Mouse (Mus musculus) olfactory bulb, adult 2 months (tissue): ENCODE data around the gene 2310033P09Rik. TPM values are rescaled to one million over a fixed set of nuclear protein-coding genes. Genes with fewer than 3 reads are reported as not detected.

Source experiments
- H3K27ac ChIP-seq: fragments of 200-500 bp; 2 replicates; pipeline ENCODE4 v1.5.1; 2012; ENCODE audit warnings: low read depth, low read length; ENCODE audit not compliant: insufficient read depth
- H3K4me1 ChIP-seq: fragments of 200-500 bp; 2 replicates; pipeline ENCODE4 v1.6.1; 2012; ENCODE audit warnings: low read length; ENCODE audit not compliant: control insufficient read depth, insufficient read depth
- H3K4me3 ChIP-seq: fragments of 200-500 bp; 2 replicates; pipeline ENCODE4 v1.5.1; 2012; ENCODE audit warnings: mild to moderate bottlenecking, low read depth, low read length, moderate library complexity; ENCODE audit not compliant: insufficient read depth
- CTCF ChIP-seq: fragments of 200-500 bp; IDR thresholded peaks from 2 replicates; pipeline ENCODE4 v1.5.1; 2012; ENCODE audit warnings: low read depth, mild to moderate bottlenecking, low read length, moderate library complexity; ENCODE audit not compliant: insufficient read depth
- POLR2A ChIP-seq: fragments of 200-500 bp; IDR thresholded peaks from 2 replicates; pipeline ENCODE4 v1.6.1; 2012; ENCODE audit warnings: mild to moderate bottlenecking, low read depth, low read length, moderate library complexity; ENCODE audit not compliant: insufficient read depth
- WGBS: fragments of 180-500 bp; shearing (Covaris S2); methylation state at CpG from one replicate; pipeline ENCODE4 v1.1.7; 2018; 5-methylcytosine and 5-hydroxymethylcytosine counted together
- polyA plus RNA-seq: library from polyadenylated mRNA; stranded (reverse); fragments of >200 nt; gene quantifications from 2 replicates; pipeline ENCODE4 v1.2.4, GENCODE M21; 2012; ENCODE audit warnings: low replicate concordance; ENCODE audit not compliant: missing spikeins, insufficient read depth, insufficient read length

The 2310033P09Rik gene
- polyA plus RNA-seq, 1 experiment: not detected

DNA sequence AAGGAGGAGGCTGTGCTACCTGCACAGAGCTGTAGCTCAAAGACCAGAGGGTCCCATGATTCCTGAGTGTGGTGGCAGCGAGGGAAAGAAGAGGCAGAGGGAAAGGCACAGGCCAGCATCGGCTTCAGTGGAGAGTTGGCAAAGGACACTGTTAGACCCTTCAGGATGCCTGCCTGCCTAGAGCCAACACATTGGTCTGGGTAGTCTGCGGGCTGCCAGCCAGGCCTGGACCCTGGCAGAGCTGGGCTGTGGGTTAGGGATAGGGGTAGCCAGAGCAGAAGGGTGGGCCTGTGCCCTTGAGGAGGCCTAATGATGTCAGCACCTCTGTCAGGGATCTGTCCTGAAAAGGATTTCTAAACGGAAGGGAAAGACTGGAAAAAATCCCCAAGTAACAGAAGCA lies 31.7 kb downstream of the 2310033P09Rik start:
- Histone ChIP-seq H3K4me1 (peaks cover 8% of the 10 kb centered on the region), H3K27ac (no peak overlapping the region), H3K4me3 (no peak overlapping the region)
- 77% methylated on average over 4 of the region's 4 CpGs for WGBS
- TF ChIP-seq POLR2A: no peak
- no peak for TF ChIP-seq CTCF

DNA sequence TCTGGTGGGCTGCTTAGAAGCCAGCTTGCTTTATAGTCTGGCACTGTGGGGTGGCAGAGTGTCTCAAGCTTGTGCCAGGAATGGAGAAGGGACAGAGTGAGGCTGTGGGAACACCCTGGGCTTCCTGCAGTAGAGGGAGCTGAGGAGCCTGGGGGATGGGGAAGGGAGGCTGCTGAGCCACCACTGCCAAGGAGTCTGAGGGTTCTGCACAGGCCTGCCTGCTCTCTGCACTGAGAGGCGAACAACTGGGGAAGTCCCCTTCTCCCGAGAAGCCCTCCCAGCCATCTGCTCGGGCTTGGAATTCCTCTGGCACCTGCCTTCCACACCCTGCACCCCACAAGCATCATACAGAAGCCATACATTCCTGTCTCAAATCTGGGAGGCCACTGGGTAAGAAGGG lies 33.7 kb downstream of the 2310033P09Rik start:
- Histone ChIP-seq H3K4me1 (peaks cover 8% of the 10 kb centered on the region), H3K27ac (no peak overlapping the region), H3K4me3 (no peak overlapping the region)
- no peak for TF ChIP-seq POLR2A
- TF ChIP-seq CTCF: no peak
- 60% methylated on average over 3 of the region's 3 CpGs for WGBS

DNA sequence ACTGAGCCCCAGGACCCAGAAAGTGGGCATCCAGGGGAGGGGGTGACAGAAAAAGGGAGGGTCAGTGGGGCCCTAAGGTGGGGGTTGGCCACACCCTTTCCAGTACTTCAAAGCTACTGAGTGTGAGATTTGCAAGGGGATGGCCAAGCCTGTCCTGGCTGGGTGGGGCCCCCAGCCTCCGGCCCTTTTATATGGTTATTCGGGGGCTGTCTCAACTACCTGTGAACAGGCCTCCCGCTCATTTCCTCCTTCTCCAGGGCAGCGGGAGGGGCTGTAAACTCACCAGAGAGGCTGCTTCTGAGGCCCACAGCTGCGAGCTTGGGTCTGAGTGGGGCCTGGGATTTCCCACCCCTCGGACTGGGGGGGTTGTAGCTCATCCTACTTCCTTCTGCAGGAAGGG lies 35.7 kb downstream of the 2310033P09Rik start:
- H3K4me3 ChIP-seq: no peak overlapping the region
- no peak overlapping the region for H3K27ac ChIP-seq
- peaks cover 7% of the 10 kb centered on the region for H3K4me1 ChIP-seq
- TF ChIP-seq POLR2A (no peak), CTCF (no peak)
- 69% methylated on average over 6 of the region's 6 CpGs for whole genome bisulfite sequencing

DNA sequence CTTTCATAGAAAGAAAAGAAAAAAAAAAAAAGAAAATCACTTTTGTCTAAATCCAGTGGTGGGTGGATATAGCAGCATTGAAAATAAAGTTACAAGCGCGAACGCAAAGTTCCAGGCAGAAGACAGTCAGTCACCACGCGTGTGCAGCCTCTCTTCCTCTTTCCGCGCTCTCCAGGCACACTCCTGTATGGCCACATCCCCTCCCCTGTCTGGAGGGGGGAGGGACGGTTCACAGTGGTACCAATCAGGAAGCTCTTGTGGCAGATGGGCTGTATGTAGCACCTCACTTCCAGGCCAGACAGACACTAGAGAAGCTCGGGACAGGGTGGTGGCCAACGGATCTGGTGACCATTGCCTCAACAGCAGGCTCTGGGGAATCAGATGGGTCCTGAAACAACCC lies 40.0 kb downstream of the 2310033P09Rik start:
- WGBS: 69% methylated on average over 10 of the region's 10 CpGs
- Histone ChIP-seq H3K4me3 (no peak overlapping the region), H3K4me1 (no peaks in the 10 kb centered on the region), H3K27ac (no peak overlapping the region)
- TF ChIP-seq POLR2A (no peak), CTCF (no peak)

DNA sequence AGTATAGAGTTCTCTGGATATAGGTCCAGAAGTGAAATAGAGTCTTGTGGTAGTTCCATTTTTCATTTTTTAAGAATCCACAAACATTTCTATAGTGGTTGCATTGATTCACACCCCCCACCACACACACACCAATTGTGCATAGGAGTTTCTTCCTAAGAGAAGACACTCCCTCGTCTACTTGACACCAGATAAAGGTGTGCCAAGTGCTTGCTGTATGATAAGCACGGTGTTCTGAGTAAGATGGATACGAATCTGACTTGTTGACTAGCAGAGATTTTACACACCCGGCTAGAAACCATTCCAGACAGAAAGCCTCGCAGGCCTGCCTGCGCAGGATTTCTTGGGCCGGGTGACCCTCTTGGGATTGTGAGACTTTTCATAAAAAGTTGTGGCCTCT lies 51.5 kb downstream of the 2310033P09Rik start:
- no peak overlapping the region for H3K27ac ChIP-seq
- H3K4me1 ChIP-seq: peaks cover 11% of the 10 kb centered on the region
- no peak overlapping the region for H3K4me3 ChIP-seq
- TF ChIP-seq CTCF (no peak), POLR2A (no peak)
- 93% methylated on average over 7 of the region's 7 CpGs for WGBS

Other genes with a start within 250 kb of the 2310033P09Rik start
- not detected in 2 replicates for gene Trim11, start 230.2 kb upstream of the 2310033P09Rik start, polyA plus RNA-seq
- not detected in 2 replicates for gene Obscn, start 71.9 kb upstream of the 2310033P09Rik start, polyA plus RNA-seq
- not detected in 2 replicates for gene Iba57, start 44.6 kb upstream of the 2310033P09Rik start, polyA plus RNA-seq
- gene Gjc2, start 25.1 kb upstream of the 2310033P09Rik start, polyA plus RNA-seq: not detected in 2 replicates
- not detected in 2 replicates for gene Guk1, start 16.1 kb upstream of the 2310033P09Rik start, polyA plus RNA-seq
- gene Mrpl55, start 5.8 kb upstream of the 2310033P09Rik start, polyA plus RNA-seq: not detected in 2 replicates
- gene Arf1, start 19.9 kb downstream of the 2310033P09Rik start, polyA plus RNA-seq: 324 and 570 TPM in 2 replicates
- not detected in 2 replicates for gene Wnt3a, start 82.4 kb downstream of the 2310033P09Rik start, polyA plus RNA-seq
- not detected in 2 replicates for gene Wnt9a, start 98.6 kb downstream of the 2310033P09Rik start, polyA plus RNA-seq
- gene Prss38, start 167.3 kb downstream of the 2310033P09Rik start, polyA plus RNA-seq: not detected in 2 replicates
- gene Jmjd4, start 241.7 kb downstream of the 2310033P09Rik start, polyA plus RNA-seq: not detected in 2 replicates
- gene Snap47, start 242.9 kb downstream of the 2310033P09Rik start, polyA plus RNA-seq: 397 TPM in 1 of 2 replicates, not detected in the other